Mouse (Mus musculus) E14TG2a.4 (cell line): ENCODE results near the gene Thra.

ENCODE experiments used
- CTCF ChIP-seq: conservative IDR thresholded peaks from 2 replicates; pipeline ENCODE4 v1.5.1; 2014; ENCODE audit warnings: low read length
- NANOG ChIP-seq: IDR thresholded peaks from 2 replicates; pipeline ENCODE4 v1.6.1; 2014; ENCODE audit warnings: borderline replicate concordance, low read length, mixed read lengths
- POU5F1 ChIP-seq: IDR thresholded peaks from 2 replicates; pipeline ENCODE4 v1.6.1; 2014; ENCODE audit warnings: low read length, borderline replicate concordance

DNA sequence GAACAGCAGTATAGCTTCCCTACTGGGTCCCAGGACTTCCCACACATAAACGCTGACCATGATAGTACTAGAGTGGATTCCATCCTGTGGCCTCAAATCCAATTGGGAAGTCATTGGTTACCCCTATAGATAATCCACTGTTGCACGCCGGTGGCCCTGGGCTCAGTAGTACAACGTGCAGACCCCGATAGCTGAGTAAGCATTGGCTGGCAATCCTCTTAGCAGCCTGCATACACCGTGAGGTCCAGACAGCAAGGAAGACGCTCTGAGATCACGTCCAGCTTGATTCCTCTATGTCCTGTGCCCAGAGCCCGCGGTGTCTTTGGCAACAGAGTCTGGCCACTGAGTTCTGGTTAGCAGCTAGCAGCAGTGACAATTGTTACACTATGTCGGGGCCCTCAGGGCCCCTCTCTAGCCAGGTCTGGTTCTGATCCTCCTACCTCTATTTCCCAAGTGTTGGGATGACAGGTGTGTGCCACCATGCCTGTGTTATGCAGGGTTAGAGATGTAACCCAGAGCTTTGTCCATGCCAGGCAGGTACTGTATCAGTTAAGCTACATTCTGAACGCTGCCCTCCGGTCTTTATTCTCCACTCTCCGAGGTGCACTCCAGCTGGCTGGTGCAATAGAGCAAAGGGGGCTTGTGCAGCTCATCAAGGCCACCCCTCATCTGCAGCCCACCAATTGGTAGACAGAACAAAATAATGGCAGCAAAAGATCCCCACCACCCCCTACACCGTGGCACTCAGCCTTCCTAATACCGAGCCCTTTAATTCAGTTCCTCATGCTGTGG lies 41.4 kb upstream of the Thra start:
- TF ChIP-seq CTCF (no peak), NANOG (no peak), POU5F1 (no peak)
